Mouse (Mus musculus): Measurements from ENCODE around the gene Rgs3. TPM values are rescaled to one million over a fixed set of nuclear protein-coding genes. Genes with fewer than 3 reads are reported as not detected.

Gene Rgs3
- polyA plus RNA-seq, 1 experiment: 45.8 TPM

GRCm38 (mm10) chr4:62695523-62695922 is 135.9 kb downstream of the Rgs3 start:
- no peak for TF ChIP-seq CTCF (IDR thresholded peaks at IDR 0.05; ENCODE audit: extremely low read depth, insufficient read length, insufficient replicate concordance, low read depth, low read length)
- no peak for TF ChIP-seq POLR2A (IDR thresholded peaks at IDR 0.05; ENCODE audit: low read depth, low read length)
- 67% methylated on average over 8 of the region's 8 CpGs for WGBS
- H3K4me1 ChIP-seq (ENCODE audit: control insufficient read depth, insufficient read depth, insufficient read length, low read length): peaks cover 48% of the 10 kb centered on the region
- no peak overlapping the region for H3K4me3 ChIP-seq (ENCODE audit: low read depth, low read length)
- H3K36me3 ChIP-seq (ENCODE audit: control insufficient read depth, insufficient read depth, low read length): peaks cover 68% of the 10 kb centered on the region
- H3K27ac ChIP-seq (ENCODE audit: insufficient read depth, low read depth, low read length): no peak overlapping the region
- H3K27me3 ChIP-seq (ENCODE audit: control insufficient read depth, insufficient read depth, low read length): no peaks in the 10 kb centered on the region

- Histone ChIP-seq H3K4me3 (ENCODE audit: low read depth, low read length) (no peak overlapping the region), H3K36me3 (ENCODE audit: control insufficient read depth, insufficient read depth, low read length) (peaks cover 68% of the 10 kb centered on the region), H3K27me3 (ENCODE audit: control insufficient read depth, insufficient read depth, low read length) (no peaks in the 10 kb centered on the region), H3K27ac (ENCODE audit: insufficient read depth, low read depth, low read length) (no peak overlapping the region), H3K4me1 (ENCODE audit: control insufficient read depth, insufficient read depth, insufficient read length, low read length) (peaks cover 45% of the 10 kb centered on the region)
- TF ChIP-seq CTCF (IDR thresholded peaks at IDR 0.05; ENCODE audit: extremely low read depth, insufficient read length, insufficient replicate concordance, low read depth, low read length) (no peak), POLR2A (IDR thresholded peaks at IDR 0.05; ENCODE audit: low read depth, low read length) (no peak)
- WGBS: 70% methylated on average over 13 of the region's 13 CpGs
Observed at GRCm38 (mm10) chr4:62695946-62696345, 136.3 kb downstream of the Rgs3 start.

GRCm38 (mm10) chr4:62696699-62697404 is 137.2 kb downstream of the Rgs3 start:
- Histone ChIP-seq H3K27me3 (ENCODE audit: control insufficient read depth, insufficient read depth, low read length) (no peaks in the 10 kb centered on the region), H3K4me1 (ENCODE audit: control insufficient read depth, insufficient read depth, insufficient read length, low read length) (peaks cover 39% of the 10 kb centered on the region), H3K4me3 (ENCODE audit: low read depth, low read length) (no peak overlapping the region), H3K27ac (ENCODE audit: insufficient read depth, low read depth, low read length) (no peak overlapping the region; the same call in 1 of the 2 replicates), H3K36me3 (ENCODE audit: control insufficient read depth, insufficient read depth, low read length) (peaks cover 72% of the 10 kb centered on the region)
- WGBS: 55% methylated on average over 7 of the region's 7 CpGs
- TF ChIP-seq CTCF (IDR thresholded peaks at IDR 0.05; ENCODE audit: extremely low read depth, insufficient read length, insufficient replicate concordance, low read depth, low read length) (no peak), POLR2A (IDR thresholded peaks at IDR 0.05; ENCODE audit: low read depth, low read length) (no peak)

GRCm38 (mm10) chr4:62697469-62697868 is 137.8 kb downstream of the Rgs3 start:
- no peaks in the 10 kb centered on the region for H3K27me3 ChIP-seq (ENCODE audit: control insufficient read depth, insufficient read depth, low read length)
- no peak overlapping the region for H3K27ac ChIP-seq (ENCODE audit: insufficient read depth, low read depth, low read length)
- no peak overlapping the region for H3K4me3 ChIP-seq (ENCODE audit: low read depth, low read length)
- peaks cover 66% of the 10 kb centered on the region for H3K36me3 ChIP-seq (ENCODE audit: control insufficient read depth, insufficient read depth, low read length)
- TF ChIP-seq CTCF (IDR thresholded peaks at IDR 0.05; ENCODE audit: extremely low read depth, insufficient read length, insufficient replicate concordance, low read depth, low read length): peak; percentile 77; the same call in 1 of the 2 replicates
- TF ChIP-seq POLR2A (IDR thresholded peaks at IDR 0.05; ENCODE audit: low read depth, low read length): no peak
- WGBS: 71% methylated on average over 2 of the region's 2 CpGs
- peaks cover 34% of the 10 kb centered on the region for H3K4me1 ChIP-seq (ENCODE audit: control insufficient read depth, insufficient read depth, insufficient read length, low read length)

- H3K27me3 ChIP-seq (ENCODE audit: control insufficient read depth, insufficient read depth, low read length): no peaks in the 10 kb centered on the region
- 68% methylated on average over 3 of the region's 3 CpGs for WGBS
Observed at GRCm38 (mm10) chr4:62698521-62698920, 138.9 kb downstream of the Rgs3 start.

GRCm38 (mm10) chr4:62699191-62699812 is 139.7 kb downstream of the Rgs3 start:
- no peaks in the 10 kb centered on the region for H3K27me3 ChIP-seq (ENCODE audit: control insufficient read depth, insufficient read depth, low read length)
- WGBS: 51% methylated on average over 10 of the region's 10 CpGs
- H3K36me3 ChIP-seq (ENCODE audit: control insufficient read depth, insufficient read depth, low read length): peaks cover 73% of the 10 kb centered on the region
- peaks cover 17% of the 10 kb centered on the region for H3K4me1 ChIP-seq (ENCODE audit: control insufficient read depth, insufficient read depth, insufficient read length, low read length)
- H3K4me3 ChIP-seq (ENCODE audit: low read depth, low read length): peak overlapping the region; percentile 60
- H3K27ac ChIP-seq (ENCODE audit: insufficient read depth, low read depth, low read length): no peak overlapping the region
- TF ChIP-seq CTCF (IDR thresholded peaks at IDR 0.05; ENCODE audit: extremely low read depth, insufficient read length, insufficient replicate concordance, low read depth, low read length) (no peak), POLR2A (IDR thresholded peaks at IDR 0.05; ENCODE audit: low read depth, low read length) (peak; percentile 54)

More at GRCm38 (mm10) chr4:62698521-62698920, 138.9 kb downstream of the Rgs3 start:
- peaks cover 65% of the 10 kb centered on the region for H3K36me3 ChIP-seq (ENCODE audit: control insufficient read depth, insufficient read depth, low read length)
- no peak for TF ChIP-seq CTCF (IDR thresholded peaks at IDR 0.05; ENCODE audit: extremely low read depth, insufficient read length, insufficient replicate concordance, low read depth, low read length)
- no peak for TF ChIP-seq POLR2A (IDR thresholded peaks at IDR 0.05; ENCODE audit: low read depth, low read length)
- H3K4me3 ChIP-seq (ENCODE audit: low read depth, low read length): no peak overlapping the region
- H3K27ac ChIP-seq (ENCODE audit: insufficient read depth, low read depth, low read length): no peak overlapping the region
- H3K4me1 ChIP-seq (ENCODE audit: control insufficient read depth, insufficient read depth, insufficient read length, low read length): peaks cover 23% of the 10 kb centered on the region

- no peak for TF ChIP-seq CTCF (IDR thresholded peaks at IDR 0.05; ENCODE audit: extremely low read depth, insufficient read length, insufficient replicate concordance, low read depth, low read length)
- no peak for TF ChIP-seq POLR2A (IDR thresholded peaks at IDR 0.05; ENCODE audit: low read depth, low read length)
- Histone ChIP-seq H3K4me3 (ENCODE audit: low read depth, low read length) (peak overlapping the region; percentile 60), H3K4me1 (ENCODE audit: control insufficient read depth, insufficient read depth, insufficient read length, low read length) (peaks cover 8% of the 10 kb centered on the region), H3K36me3 (ENCODE audit: control insufficient read depth, insufficient read depth, low read length) (peaks cover 72% of the 10 kb centered on the region), H3K27ac (ENCODE audit: insufficient read depth, low read depth, low read length) (no peak overlapping the region), H3K27me3 (ENCODE audit: control insufficient read depth, insufficient read depth, low read length) (no peaks in the 10 kb centered on the region)
- WGBS: 84% methylated on average over 5 of the region's 5 CpGs
Observed at GRCm38 (mm10) chr4:62700426-62700825, 140.8 kb downstream of the Rgs3 start.

All from small intestine, adult 2 months (tissue).